Mouse (Mus musculus) left cerebral cortex, adult 8-10 months (tissue): ENCODE measurements around the gene Noct. TPM values are rescaled to one million over a fixed set of nuclear protein-coding genes. Genes with fewer than 3 reads are reported as not detected.

Experiments
- DNase-seq, 2 experiments: peaks; one replicate each; pipeline ENCODE4 v3.0.0; 2022; ENCODE audit warnings: low spot score in 2 of 2
- total RNA-seq, 4 experiments: library from RNA; stranded (reverse); gene quantifications; 2 replicates each; pipeline ENCODE4 v1.2.4; 2022

Gene Noct
- total RNA-seq, 4 experiments from 2014 or later, result 43.4 to 46.2 (median 44.4) TPM

DNA sequence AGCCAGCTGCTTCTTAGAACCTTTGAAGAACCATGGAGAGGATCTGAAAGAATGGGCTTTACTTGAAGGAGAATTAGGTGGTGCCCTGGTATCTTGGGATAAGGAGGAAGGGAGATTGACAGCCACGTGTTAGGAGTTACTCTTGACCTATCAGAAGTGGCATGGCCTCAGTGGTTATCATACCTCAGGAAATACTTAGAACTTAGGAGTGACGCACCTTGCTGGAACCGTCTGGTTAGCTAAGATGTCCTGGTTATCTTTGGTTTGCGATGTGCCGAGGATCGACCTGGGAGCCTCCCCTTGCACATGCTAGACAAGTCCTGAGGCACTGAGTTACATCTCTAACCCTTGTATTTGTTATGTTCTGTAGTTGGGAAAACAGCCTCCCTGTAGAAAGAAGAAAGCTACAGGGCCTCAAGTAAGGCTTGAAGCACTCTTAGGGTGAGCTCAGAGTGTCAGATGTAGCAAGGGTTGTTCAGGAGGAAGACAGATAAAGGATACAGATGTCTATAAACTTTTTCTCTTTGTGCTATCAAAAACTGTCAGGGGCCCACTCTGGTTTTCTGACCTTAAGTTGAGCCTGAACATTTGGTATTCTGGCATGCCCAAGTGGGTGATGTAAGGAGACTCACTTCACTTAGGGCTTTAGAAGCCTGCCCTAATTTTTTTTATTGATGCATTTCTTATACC, 6.0 kb downstream of the Noct start:
- DNase-seq, result no peak

DNA sequence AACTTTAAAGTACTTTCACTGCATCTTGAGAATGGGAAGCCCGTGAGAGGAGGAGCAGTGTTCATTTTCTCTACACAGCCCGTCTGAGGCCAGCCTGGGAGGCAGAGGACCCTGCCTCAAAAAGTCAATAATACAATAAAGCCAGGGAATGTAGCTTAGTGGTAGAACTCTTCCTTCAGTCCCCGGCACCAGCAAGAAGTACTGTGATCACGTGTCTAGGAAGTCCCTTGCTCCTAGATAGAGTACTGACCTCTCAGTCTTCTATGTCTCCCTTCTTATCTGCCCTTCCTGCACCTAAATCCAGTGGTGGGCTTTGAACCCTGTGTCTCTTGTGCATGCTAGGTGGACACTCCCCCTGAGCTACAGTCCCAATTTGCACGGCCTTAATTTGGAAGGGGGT, 6.6 kb downstream of the Noct start:
- DNase-seq, result no peak

DNA sequence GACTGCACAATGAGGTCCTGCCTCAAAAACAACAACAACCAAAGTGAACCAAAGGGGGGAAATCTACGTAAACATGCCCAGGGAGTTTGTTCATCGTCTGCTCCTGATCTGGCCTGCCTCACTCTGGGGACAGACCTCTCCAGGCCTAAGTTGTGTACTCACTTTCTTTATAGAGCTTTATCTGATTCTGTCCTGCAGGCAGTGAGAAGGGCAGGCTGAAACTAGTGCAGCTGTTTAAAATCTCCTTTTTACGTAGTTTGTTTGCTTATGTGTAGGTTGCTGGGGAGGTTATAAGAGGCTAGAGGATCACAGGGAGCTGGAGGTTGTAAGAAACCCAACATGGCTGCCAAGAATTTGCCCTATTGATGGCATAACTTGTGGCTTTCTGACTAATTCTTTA, 7.3 kb downstream of the Noct start:
- DNase-seq, result no peak

DNA sequence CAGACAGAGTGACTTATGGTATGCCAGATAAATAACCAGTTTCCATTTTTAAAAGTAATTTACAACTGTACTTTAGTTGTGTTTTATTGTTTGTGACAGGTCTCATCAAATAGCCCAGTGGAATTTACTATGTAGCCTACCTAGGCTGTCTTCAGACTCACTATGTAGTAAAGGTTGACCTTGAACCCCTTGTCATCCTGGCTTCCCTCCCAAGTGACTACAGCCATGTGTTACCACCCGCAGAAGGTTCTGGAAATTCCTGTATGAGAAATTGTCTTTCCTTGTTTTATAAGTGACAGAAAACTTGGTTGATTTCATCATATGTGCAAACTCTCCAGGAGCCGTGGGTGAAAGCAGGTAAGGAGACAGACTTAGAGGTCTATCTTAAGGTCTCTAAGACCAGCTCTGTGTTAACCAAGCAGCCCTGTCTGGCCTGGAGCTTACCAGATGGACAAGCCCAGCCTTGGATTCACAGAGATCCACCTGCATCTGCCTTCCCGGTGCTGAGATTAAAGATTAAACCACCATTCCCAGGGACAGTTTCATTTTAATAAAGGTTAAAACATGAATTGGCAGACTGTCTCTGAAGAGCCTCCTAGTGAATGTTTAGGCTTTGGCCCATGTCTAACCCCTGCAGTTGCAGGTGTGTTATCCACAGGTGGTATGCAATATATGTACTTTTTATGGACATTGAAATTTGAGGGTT, 8.1 kb downstream of the Noct start:
- no peak for DNase-seq

DNA sequence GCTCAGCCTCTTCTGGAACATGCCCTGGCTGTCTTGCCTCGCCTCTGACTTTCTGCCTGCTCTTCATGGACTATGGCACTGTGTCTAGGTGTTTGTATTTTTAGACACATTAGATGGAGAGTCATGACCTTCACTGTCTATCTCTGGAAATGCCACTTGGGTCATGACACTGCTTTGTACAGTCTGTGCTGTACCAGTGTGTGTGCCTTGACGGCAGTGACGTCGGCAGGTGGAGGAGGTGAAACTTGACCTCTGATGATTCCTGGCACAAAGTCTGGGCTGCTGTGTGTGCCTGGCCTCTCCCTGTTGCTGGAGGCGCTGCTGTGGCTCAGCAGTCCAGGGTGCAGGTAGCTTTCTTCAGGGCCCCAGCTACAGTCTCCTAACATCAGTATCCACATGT, 9.2 kb downstream of the Noct start:
- DNase-seq, result no peak

DNA sequence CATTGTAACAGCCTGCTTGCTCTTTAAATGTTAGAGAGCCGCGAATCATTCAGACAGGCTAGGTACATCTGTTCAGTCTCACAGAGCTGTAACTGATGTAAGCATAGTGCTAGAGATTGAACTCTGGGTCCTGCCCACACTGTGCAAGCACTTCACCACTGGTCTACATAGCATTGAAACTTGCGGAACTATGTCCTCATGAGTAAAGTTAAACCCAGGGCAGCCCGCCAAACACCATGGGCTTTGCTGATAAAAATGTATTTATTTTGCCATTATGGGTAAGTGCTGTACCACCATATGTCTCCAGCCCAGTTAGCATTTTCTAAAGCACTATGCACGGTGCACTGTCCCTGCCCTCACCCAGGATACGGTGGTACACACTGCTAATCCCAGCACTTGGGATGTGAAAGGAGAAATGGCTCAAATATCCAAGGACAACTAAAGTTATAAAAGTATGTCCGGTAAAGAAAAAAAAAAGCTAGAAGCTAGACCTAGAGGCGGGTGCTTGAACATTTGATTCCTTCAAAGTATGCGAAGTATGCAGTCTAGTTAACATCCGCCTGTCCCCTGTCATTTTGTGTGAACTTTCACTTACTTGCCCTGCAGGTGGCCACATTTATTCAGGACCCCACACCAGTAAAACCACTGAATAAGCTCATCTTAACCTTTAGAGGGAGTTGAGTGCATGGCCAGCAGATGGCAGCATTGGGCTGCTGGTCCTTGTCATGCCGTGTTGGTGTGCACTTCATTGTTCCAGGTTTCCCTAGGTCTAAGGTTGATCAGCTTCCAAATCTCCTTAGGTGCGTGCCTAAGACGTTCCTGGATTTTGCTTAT, 9.9 kb downstream of the Noct start:
- DNase-seq, result peak in 1 of 2 experiments; percentile 55

DNA sequence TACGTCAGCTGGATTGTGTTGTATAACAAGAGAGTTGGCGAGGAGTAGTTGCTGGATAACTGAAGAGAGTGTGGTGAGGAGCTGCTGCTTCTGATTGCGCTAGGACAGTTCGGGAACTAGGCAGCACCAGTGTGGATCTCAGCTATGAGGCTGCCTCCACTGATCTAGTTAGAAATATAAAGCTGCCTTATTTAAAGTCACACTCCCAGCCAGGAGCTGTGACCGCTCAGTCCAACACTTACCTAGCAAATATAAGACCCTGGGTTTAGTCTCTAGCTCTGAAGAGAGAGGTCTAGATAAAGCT, 10.5 kb downstream of the Noct start:
- DNase-seq, result no peak

DNA sequence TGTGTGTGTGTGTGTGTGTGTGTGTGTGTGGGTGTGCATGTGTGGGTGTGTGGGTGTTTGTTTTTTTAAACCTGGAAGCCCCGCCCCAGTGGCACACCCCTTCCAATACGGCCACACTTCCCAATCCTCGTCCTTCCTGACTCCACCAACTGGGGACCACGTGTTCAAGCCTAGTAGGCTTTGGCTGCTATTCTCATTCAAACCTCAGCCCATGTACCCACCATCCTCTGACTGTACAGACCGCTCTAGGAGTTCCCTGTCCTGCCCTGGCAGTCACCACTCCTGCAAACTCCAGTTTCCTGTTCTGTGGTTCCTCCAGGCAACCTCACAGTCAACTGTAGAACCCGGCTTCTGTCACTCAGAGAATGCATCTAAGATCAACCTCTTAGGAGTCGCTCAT, 14.3 kb downstream of the Noct start:
- no peak for DNase-seq

DNA sequence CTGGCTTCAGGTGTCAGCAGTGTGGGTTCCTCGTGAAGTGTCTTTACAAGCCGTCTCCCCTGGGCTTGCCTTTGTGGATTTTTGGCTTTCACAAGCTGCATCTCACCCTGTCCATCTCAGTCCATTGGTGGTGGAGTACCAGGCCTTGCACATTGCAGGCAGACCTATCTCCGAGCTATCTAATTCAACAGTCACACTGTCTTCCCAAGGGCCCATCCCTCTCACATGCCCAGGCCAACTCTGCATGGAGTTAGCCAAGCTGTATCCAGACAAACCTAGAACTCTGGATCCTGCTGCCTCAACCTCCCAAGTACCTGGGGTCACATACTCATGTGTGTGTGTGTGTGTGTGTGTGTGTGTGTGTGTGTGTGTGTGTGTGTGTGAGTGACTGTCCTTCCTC, 15.3 kb downstream of the Noct start:
- DNase-seq, result no peak

DNA sequence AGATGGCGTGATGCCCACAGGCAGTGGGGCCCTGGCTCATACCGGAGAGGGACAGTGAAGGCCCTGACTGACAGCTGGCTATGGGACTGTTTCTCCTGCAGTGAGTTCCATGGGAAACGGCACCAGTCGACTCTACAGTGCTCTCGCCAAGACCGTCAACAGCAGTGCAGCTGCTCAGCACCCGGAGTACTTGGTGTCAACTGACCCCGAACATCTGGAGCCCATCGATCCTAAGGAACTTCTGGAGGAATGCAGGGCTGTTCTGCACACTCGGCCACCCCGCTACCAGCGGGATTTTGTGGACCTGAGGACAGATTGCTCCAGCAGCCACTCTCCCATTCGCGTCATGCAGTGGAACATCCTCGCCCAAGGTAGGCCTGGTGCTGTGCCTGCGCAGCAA, 23.5 kb downstream of the Noct start:
- no peak for DNase-seq

DNA sequence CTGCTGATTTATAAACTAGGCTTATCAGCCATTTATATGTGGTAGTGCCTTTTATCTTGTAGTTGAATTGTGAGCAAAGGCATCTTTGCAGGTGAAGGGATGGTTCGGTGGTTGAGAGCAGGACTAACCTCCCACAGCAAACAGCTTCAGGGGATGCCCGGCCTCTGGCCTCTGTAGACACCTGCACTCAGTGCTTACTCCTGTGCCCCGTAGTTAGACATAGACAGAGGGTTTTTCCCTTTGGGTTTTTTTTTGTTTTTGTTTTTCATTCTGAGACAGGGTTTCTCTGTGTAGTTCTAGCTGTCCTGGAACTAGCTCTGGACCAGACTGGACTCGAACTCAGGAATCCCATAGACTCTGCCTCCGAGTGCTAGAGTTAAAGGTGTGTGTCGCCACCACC, 24.4 kb downstream of the Noct start:
- no peak for DNase-seq

DNA sequence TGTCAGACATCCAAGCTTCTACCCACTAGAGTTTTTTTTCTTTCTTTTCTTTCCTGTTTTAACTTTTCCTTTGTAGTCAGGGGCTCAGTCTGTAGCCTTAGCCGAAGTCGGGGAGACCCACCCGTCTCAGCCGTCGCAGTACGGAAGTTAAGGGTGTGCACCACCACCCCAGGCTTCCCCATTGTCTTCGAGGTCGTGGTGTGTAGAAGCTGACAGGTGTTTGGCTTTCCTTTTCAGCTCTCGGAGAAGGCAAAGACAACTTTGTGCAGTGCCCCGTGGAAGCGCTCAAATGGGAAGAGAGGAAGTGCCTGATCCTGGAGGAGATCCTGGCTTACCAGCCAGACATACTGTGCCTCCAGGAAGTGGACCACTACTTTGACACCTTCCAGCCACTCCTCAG, 25.2 kb downstream of the Noct start:
- DNase-seq, result no peak

DNA sequence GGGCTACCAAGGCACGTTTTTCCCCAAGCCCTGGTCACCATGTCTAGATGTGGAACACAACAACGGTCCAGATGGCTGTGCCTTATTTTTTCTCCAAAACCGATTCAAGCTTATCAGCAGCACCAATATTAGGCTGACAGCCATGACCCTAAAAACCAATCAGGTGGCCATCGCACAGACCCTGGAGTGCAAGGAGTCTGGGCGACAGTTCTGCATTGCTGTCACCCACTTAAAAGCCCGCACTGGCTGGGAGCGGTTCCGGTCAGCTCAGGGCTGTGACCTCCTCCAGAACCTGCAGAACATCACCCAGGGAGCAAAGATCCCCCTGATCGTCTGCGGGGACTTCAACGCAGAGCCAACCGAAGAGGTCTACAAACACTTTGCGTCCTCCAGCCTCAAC, 25.6 kb downstream of the Noct start:
- DNase-seq, result no peak

DNA sequence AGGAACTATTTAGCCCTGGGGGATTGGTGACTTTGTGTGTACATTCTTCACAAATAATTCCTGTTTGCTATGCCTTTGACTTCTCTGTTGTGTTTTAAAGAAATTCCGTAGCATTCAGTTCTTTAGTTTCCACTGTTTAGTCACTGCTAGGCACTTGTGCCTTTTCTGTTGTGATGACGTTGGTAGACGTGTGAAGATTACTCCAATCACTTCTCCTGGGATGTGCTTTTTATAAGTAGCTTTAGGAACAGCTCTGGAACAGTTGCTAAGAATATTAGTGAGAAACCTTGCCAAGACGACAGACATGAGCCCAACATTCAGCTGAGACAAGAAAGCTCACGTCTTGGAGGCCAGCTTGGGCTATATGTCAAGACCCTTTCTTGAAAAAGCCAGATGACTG, 26.8 kb downstream of the Noct start:
- no peak for DNase-seq

DNA sequence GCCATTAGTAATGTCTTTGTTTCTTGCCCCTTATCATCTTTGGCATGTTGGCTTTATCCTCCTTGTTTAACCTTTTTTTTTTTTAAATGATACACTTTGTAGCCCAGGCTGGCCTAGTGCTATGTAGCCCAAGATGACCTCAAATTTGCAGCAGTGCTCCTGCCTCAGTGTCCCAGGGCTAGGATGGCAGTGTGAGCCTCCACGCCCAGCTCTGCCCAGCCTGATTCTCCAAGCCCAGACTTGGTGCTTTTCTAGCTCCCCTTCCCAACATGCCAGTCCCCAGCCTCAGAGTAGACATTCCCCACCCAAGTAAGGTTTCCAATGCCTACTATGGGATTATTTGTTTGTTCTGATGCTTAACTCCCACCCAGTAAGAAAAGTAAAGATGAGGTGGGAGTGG, 28.0 kb downstream of the Noct start:
- DNase-seq, result no peak

DNA sequence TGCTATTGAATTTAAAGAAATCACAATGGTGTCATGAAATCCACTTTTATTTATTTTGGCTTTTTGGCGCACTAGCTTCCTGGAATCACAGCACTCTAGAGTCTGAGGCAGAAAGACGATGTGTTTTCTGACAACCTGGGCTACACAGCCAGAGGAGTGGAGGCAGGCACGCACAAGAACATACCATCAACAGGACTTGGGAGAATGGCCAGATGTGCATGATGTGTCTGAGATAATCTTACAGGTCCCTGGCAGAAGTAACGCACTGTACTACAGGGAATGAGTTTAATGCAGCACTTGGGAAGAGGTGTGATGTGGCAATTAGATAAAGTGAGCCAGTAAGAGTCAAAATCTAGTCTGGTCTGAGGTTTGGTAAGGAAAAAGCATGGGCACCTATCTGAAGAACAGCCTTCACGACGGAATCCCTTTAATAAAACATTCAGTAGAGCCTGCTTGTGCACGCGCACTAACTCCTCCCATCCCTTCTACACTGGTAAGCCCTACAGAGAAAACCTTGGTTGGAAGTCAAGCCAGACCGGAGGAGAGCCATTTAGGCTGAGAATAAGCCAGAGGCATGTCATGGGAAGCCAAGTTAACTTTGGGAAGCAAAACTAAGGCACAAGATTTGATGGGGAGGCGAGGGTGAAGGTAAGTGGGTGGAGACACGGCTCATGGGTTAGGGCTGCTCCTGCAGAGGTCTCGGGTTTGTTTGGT, 28.6 kb downstream of the Noct start:
- no peak for DNase-seq

DNA sequence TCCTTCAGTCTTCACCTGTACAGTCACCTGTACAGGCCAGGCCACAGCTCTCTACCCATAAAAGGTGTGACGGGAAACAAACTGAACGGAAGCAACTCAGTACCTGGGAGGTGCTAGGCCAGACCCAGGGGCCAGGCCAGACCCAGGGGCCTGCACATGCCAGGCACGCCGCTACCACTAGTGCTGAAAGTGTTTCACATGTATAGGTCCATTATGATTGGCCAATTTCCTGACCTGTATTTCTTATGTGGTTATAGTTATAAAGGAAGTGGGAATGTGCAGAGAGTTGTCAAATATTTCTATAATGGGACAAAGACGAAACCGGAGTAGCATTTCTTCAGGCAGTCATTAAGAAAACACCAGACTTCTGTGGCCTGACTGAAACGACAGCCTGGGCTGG, 30.5 kb downstream of the Noct start:
- DNase-seq, result no peak

DNA sequence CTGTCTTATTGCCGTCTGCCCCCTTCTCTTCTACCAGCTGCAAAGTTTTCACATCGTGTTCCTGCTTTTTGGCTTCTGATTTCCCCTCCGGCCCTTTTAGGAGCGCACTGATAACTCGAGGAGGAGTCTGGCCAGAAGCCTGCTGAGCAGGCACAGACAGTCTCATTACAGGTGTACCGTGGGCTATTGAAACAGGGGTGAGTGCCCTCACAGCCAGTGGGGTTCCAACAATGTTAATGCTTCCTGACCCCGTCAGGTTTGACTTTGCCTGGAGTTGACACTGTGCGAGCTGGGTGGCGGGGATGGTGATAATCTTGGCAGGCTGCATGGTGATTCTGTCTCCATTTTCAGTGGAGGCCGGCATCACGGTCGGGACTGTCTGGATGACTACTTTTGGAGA, 32.2 kb downstream of the Noct start:
- no peak for DNase-seq

DNA sequence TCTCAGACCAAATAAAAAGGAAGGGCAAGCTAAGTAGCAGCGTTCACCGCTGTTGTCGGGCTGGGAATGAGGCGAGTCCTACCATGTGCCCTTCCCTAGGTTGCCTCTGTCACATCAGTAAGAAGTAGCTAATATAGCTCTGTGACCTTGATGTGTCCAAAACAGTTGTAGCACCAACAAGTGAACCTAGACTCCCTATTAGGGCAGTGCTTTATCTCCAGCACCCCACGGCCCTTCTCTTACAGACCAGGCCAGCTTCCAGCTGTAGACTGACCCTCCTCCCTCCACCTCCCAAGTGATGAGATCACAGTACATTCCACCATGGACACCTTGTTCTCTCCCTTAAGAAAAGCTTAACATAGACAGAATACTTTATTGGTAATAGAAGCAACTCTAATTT, 33.8 kb downstream of the Noct start:
- DNase-seq, result no peak

DNA sequence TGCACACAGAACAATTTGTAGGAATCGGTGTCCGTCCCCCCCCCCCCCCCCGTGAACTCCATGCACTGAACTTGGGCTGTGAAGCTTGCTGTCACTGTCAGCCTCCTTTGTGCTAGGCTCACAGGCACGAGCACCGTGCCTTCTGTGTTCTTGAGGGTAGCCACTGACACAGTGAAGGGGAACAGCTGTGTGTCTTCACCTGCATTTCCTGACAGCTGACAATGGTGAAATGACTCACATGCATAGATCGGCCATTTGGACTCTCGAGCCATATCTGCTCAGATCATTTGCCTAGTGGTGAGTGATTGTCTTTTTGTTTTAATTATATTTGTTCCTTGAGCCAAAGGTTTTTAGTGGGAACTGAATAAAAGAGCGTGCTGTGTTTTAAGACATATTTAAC, 38.7 kb downstream of the Noct start:
- DNase-seq, result no peak

DNA sequence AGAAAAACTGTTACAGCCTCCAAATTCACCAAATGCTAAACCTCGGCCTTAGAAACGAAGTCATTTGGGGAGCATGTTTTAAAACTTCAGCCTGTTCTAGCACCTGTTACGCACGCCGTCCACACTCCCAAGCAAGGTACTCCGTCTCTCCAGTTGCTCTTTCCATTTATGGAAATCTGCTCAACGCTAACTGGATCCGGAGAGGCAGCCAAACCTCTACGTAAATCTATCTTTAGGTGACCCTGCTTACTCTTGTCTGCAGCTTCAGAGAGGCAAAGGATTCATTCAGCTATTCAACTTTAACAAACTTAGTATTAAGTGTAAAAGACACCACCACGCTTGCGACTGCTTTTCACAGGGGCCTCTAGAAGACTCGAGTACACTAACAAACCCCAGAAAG, 44.2 kb downstream of the Noct start:
- DNase-seq, result no peak
